Mouse (Mus musculus) brain, embryonic 14.5 days (tissue): ENCODE results near the gene Elmod3.

ENCODE experiments used
- CTCF ChIP-seq: fragments of 200-500 bp; IDR thresholded peaks from 2 replicates; pipeline ENCODE4 v1.5.1; 2012; ENCODE audit warnings: inconsistent platforms, mild to moderate bottlenecking, moderate library complexity, borderline replicate concordance; ENCODE audit not compliant: insufficient read depth, insufficient read length; ENCODE audit errors: extremely low read depth
- POLR2A ChIP-seq: fragments of 200-500 bp; IDR thresholded peaks from 2 replicates; pipeline ENCODE4 v1.6.1; 2012; ENCODE audit warnings: mild to moderate bottlenecking, inconsistent platforms, borderline replicate concordance; ENCODE audit not compliant: poor library complexity, insufficient read depth, insufficient read length, severe bottlenecking; ENCODE audit errors: extremely low read depth

DNA sequence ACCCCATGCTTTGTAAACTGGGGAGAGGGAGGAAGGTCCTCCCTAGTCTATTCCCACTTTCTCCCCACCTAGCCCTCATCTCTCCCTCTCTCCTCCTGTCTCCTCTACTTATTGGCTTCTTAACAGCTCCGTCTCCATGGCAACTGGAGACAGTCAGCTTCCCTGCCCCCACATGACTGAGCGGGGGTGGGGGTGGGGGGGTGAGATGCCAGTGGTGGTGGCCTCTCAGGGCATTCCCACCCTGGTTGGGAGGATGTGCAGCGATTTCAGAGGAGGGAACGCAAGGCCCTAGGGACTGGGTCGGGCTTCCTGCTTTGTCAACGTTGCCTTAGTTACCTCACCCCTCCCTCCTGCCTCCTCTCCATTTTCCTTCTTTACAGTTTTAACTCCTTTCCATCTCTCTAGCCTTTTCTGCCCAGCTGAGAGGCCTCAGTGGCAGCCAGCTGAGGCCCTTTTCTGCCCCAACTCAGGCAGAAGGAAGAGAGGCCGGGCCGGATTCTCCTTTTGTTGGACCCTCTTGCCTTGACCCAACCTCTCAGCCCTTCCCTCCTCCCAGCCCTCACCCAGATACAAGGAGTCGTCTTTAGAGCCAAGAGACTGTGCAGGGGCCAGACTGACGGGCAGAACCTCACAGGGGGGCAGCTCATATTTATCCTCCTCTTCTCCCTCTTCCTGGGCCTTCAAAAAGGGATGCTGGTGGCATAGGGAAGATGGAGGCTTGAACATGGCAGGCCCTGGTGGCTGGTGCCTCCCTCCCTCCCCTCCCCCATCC, 78.1 kb downstream of the Elmod3 start:
- TF ChIP-seq CTCF, result no peak
- no peak for TF ChIP-seq POLR2A
